Mouse (Mus musculus) adrenal gland, adult (tissue): ENCODE measurements around the gene Prex1.

Experiments
- DNase-seq, 2 experiments: peaks; one replicate each; pipeline ENCODE4 v3.0.0; 2022 to 2023; ENCODE audit warnings: low spot score in 1 of 2; ENCODE audit not compliant: inconsistent age in 2 of 2

Gene Prex1

DNA sequence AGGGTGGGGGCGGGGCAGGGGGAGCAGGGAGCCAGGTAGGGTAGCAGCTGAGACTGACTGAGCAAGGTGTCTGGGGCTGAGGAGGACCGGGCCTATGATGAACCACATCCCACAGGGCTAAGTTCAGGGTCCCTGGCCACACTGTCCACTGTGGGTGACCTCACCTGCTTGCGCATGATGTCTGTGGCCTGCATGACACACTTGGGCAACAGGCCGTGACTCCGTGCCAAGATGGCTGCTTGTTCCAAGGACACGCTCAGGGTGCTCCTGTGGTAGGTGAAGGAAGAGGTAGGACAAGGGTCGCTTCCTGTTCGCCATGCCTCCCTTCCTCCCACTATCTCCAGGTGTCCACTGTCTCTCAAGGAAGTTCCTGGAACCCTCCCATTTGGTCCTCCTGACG, 144.4 kb downstream of the Prex1 start:
- DNase-seq = no peak

DNA sequence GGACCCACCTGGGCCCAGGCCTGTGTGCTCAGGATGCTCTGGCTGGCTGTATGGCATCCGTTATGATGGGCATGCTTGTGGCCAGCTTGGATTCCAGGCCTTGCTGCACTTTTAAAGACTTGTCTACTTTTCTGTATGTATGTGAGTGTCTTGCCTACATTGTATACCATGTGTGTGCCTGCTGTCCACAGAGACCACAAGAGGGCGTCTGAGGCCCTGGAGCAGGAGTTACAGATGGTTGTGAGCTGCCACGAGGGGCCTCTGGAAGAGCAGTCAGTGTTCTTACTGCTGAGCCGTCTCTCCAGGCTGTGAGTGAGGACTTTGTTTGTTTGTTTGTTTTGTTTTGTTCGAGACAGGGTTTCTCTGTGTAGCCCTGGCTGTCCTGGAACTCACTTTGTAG, 148.1 kb downstream of the Prex1 start:
- no peak for DNase-seq

DNA sequence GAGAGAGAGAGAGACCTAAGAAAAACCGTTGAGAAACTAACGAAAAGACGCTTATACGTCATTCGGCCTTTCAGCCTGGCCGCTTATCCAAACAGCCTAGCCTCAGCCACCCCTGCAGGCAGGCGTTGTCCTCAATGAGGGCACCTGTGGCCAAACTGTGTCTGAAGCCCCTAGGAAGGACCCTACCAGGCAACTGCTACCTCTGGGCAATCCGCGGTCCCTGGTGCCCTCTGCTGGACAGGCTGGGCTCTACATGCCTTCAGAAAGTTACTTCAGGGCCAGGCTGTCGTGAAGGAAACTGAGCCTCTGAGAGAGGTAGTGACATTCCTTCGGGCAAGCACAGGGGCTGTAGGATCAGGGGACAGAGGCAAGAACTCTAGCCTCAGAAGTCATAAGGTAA, 149.2 kb downstream of the Prex1 start:
- peak; percentile 58 to 84 for DNase-seq

DNA sequence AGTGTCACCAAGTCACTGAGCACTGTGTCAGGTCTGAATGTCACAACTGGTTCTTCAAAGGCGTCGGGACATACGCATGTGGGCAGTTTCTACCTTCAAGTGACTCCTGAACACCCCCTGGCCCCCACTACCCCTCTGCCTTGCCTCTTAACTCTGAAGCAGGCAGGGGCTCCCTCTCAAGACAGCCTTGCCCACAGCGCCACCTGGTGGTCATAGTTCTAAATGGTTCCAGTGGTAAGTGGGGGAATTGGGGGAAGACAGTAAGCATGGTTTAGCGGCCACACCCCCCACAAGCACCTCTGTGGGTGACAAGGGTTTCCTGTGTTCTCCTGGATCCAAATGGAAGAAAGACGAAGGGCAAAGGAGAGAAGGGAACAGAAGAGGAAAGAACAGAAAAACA, 149.7 kb downstream of the Prex1 start:
- DNase-seq = peak; percentile 80 to 94

DNA sequence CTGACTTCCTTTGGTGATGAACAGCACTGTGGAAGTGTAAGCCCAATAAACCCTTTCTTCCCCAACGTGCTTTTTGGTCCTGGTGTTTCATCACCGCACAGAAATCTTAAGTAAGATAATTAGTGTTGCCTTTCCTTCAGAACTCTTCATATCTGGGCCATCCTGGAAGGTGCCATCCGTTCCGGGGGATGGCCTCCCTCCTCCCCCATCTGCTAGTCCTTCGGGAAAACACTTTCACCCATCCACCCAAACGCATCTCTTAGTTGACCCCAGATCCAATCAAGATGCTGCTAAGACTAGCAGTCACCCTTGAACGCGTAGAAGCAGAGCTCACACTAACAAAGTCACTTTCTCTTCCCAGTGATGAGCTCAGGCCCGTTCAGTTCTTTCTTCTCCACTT, 150.6 kb downstream of the Prex1 start:
- no peak for DNase-seq

DNA sequence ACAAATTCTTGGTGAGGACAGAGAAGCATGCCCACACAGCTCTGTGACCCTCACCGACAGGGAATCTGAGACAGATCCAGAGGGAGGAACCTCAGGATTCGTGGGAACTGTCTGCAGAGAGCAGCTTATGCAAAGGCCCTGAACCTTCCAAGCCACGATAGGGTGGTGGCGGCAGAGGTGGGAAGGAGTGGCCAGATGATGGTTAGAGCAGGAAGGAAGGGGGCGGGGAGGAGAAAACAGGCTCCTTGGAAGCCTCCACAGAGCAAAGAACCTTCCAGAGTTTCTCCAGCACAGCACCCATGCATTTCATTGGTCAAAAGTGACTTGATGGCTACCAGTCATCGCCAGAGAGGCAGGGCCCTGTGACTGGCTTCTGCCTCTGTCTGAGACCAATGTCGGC, 151.9 kb downstream of the Prex1 start:
- DNase-seq = no peak

DNA sequence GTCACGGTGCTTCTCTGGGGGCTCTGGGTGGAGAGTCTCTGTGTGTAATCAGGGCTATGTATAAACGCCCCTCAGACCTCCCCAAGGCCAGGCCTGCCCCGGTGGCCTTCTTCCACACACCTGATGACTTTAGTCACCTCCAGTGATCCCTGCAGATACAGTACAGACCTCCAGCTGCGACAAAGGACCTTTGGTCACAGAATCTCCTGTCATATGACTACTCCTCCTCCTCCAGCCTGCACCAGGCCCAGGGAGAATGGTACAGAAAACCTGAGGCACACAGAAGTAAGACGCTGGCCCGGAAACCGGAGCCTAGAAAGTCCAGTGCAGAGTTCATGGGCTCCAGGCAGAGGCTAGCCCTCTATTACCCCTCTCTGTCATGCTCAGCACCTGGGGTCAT, 152.8 kb downstream of the Prex1 start:
- no peak for DNase-seq

DNA sequence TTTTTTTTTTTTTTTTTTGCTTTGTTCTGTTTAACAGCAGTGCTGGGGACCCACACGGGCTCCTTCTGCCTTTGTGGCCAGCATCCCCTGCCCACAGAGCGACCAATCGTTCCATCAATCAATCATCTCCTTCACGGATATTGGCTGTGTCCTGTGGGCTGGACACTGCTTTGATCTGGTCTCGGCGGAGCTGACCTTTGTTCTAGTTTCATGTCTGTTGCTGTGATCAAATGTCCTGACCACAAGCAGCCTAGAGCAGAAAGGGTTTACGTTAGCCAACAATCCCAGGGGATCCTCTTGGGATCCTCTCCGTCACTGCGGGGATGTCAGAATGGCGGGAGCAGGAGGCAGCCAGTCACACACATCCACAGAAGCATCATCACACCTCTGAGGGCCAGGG, 154.1 kb downstream of the Prex1 start:
- DNase-seq = no peak

DNA sequence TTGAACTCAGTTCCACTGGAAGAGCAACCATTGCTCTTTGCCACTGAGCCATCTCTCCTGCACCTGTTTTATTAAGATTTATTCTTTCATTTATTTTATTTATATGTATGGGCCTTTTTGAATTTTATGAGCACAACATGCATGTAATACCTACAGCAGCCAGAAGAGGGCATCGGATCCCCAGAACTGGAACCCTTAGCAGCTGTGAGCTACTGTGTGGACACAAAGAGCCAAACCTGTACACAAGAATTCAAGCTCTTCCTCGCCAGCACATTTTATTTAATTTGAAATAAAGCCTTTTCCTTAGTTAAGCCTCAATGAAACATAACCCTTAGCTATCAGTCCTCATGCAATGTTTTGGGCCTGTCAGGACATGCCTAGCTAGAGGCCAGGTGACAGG, 158.1 kb downstream of the Prex1 start:
- DNase-seq = peak in 1 of 2 experiments; percentile 74

DNA sequence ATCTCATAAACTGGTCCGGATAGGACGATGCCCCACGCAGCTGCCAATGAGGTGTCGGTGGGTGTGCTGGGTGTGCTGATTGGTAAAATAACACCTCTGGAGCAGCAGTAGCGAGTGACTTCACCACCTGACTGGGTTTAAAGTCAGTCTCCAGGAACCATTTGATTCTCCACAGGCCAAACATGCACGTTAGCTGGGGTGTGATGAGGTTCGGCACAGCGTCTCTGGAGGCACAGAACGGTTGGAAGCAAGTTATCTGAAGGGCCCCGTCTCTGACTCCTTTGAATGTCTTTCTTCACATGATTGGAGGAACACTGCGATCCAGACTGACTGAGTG, 159.5 kb downstream of the Prex1 start:
- DNase-seq = no peak

DNA sequence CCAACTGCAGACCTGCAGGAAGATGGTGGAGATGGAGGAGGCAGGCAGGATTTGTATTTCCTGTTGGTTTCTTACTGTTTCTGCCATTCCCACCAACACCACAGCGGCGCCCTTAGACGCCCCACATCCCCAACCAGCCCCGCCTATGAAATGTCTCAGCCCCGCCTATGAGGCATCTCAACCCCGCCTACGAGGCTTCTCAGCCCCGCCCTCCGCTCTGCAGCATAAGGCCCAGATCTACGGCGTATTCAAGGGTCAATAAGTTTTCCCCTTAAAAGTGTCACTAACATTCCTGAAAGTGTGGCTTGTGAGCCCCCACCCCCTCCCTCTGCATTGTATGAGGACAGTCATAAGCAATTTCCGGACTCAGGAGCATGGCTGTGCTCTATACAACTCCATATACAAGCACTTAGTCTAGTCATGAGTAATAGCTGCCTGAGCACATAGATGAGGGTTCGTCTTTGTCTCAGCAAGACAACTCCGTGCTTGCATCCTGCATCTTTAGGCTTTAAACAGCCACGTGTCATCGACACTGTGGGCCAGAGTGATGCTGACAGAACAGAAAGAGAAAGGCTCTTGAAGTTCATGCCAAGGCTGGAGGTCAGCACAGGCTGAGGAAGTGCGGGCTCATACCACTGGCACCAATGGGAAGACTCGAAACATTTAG, 160.0 kb downstream of the Prex1 start:
- peak in 1 of 2 experiments; percentile 38 for DNase-seq

DNA sequence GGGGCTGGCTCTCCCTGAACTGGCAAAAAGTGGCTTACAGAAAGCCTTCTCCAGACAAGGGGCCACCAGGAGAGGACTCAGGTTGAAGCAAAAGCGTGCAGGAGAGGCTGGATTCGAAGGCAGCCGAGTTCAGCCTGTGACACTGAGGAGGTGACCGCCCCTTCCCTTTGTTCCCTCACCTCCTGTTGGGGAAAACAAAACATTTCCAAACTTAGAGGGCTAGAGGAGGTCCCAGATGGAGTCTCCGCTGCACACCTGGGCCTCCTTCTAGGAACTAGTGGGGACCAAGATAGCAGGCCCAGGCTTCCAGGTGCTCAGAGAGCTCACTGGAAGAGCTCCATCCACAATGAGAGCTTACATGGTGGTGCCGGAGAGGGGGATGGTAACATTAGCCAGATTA, 161.0 kb downstream of the Prex1 start:
- no peak for DNase-seq

DNA sequence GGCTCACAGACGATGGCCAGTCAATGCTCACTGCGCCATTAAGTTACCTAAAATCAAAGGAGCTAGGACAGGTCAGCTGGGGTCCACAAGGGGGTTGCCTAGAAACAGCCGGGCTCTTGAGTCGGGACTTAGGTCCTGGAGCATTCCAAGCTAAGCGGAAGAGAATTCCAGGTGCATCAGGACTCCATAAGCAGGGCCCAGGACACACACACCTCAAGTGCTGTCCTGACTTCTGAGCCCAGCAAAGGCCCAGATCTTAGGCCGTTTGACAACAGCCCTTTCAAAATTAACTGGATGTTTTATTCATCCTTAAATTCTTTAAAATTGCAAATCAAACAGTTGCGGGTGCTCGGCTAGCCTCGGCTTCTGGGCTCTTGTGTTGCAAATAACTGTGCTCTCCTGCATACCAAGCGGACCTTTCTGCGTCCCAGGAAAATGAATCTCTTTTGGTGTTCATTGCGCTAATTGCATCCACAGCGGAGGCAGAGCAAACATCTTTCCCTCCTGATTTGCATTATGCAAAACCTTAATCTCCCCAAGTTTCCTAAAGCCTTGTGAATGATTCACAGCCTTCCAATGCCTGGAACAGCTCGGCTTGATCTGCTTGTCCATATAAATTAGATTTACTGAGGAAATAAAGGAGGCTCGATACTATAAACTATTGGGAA, 161.7 kb downstream of the Prex1 start:
- no peak for DNase-seq

DNA sequence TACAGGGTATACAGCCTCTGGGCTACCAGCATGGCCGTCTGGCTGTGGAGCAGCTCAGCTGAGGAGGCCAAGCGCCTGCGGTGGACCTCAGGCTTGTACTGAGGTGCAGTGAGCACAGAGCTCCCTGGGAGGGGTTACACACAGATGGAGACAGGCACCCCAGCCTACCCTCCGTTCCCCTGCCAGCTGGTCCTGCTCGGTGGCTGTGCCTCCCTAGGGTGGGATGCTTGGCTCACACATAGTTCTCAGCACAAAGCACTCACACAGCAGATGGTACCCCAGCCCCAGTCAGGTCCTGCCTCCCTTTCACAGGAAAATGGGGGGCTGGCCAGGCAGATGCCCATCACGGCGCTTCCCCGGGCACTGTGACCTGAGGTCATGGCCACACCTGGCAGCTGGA, 163.8 kb downstream of the Prex1 start:
- no peak for DNase-seq

DNA sequence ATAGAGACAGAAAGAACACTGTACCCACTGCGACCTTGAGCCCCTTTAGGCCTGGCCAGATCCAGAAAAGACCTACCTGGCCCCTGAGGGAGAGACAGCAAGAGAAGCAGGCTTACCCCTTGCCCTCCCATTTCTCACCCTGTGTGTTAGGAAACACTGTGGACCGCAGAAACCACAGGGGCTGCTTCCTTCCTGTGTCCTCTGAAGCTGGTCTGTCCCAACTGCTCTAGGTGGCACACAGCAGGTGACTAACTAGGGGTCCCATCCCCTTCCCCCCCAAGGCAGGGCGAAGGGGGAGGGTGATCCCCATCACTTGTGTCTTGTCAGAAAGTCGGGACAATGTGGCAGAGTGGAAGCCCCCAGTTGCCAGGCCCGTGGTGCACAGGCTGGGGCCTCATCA, 164.6 kb downstream of the Prex1 start:
- DNase-seq = no peak

DNA sequence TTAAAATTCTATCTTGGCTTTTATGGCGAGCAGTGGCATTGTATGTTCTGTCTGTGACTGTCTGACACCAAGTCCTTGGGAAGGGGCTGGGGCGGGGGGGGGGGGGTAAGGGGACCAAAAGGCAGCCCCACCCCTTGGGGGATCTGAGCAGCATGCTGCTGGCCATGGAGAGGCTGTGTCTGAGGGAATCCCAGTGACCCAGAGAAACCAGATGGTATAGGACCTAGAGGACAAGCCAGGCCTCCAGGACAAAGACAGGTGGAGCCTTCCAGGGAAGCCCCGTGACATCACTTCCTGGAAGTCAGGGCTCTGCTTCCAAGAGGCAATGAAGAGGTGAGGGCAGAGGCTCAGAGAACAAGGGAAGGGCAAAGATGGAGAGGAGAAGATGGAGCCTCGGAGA, 168.1 kb downstream of the Prex1 start:
- no peak for DNase-seq

DNA sequence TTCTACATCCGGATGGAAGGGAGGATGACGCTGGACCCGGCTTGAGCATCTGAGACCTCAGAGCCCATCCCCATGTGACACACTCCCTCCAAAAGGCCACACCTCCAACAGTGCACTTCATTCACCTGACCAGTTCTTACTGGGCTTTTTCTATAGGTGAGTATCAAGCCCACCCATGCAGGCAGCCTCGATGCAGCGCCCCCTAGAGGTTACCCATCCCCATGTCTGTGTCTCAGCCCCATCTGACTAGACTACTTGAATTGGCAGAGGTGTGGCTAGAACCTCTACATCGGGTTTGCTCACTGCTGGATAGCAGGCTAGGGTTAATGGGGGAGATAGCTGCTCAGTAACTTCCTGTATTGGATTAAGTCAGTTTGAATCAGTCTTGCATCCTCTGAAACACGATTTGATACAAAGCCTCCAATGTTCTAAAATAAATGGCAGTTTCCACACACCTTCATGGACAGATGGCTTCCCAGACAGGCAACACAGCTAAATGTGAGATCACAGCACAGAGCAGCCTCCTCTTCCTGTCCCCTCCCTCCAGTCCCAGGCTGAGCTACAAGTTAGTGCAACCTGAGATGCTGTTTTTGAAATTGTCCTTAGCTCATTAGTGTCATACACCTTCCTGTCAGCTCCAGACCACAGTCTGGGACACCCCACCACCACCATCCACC, 168.9 kb downstream of the Prex1 start:
- DNase-seq = no peak

DNA sequence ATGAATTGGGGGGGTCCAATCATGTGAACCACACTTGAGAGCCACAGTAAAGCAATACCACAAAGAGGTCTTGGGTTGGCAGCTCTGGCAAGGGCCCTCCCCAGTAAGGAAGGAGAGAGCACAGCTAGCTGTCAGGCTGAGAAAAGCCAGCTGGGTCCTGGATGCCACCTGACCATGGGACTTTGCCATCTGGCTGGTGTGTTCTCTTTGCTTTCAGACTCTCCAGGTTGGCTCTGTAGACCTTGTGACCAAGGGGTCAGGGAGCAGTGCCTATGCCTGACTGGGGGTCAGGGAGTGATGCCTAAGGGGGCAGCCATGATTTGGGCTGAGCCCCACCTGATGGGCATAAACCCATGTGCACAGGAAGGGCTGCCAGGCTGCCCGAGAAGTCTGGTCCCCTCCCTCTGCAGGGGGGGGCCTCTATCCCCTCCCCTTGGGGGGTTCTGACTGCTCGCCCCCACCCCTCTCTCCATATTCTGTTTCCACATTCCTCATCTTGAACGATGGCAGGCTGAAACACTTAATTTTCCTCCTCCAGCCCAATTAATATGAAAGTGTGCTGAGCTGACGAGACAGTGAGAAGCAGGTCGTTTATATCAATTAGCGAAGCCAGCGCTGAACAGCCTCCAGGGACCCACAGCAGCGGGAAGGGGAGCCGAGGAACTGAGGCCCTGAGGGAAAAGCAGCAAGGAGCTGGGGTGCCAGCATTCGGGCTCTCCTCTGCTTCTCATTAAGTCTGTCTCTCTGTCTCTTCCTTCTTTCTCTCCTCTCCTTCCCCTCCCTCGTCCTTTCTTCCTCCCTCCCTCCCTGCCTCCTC, 172.3 kb downstream of the Prex1 start:
- DNase-seq = no peak

DNA sequence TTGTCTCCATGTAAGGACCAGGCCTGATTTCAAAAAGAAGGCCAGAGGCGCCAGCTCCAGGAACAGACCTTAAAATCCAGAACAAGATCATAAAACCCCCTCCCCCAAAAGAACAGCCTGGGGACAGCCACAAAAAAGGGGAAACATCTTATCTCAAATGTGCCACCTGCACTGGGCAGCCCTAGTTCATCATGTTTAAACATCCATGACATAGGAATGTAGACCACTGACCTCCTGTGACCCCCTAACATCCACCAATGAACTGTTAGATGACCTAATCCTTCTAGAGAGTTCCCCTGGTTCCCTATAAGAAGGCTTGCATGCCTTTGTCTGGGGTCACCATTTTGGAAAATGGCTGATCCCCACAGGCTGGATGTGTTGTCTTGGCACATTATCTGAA, 173.4 kb downstream of the Prex1 start:
- no peak for DNase-seq

DNA sequence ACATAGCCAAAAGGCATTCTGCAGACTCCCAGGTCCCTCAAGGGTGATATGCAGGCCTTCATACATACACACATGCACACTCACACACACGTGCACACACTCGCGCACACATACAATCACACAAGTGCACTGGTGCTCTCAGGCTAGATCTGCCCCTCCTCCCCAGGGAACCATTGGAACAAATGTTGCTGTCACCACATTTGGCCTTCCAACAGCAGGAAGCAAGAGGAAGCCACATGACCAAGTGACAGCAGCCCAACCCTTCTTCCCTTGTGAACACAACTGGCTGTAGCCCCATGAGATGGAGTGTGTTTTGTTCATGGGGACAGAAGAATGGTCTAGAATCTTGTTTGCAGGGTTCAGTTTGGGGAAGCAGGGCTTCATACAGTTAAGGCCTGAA, 176.7 kb downstream of the Prex1 start:
- no peak for DNase-seq

DNA sequence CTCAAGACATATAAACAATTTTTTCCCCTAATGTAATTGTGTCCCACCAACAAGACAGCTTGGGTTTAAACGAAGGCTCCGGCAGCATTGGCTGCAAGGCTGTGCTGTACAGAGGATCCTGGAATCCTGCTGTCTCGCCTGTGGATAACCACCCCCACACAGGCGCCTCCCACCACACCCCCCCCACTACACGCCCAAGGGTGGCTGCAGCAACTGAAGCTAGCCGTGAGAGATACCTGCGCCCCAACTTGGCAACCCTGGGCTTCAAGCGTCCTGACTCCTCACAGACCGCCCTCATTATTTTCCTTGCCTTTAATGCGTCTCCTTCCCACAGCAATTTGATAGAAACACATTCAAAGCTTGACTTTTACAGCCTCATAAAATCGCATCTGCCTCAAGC, 178.1 kb downstream of the Prex1 start:
- no peak for DNase-seq

DNA sequence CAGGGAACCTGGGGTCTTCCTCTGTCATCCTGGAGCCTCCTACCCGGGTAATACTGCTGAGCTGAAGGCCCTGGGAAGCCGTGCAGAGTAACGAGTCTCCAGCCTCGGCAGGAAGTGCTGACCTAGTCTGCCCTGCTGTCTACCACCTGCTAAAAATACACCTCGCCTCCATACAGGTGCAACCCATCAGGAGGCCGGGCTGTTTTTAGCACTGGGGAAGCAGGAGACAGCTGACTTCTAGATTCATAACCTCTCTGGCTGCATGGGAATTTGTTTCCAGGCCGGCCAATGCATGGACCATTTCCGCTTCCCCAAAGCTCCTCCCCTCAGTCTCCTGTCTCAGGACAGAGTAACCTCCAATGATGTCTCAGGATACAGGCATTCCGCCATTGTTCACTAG, 187.4 kb downstream of the Prex1 start:
- DNase-seq = no peak
